Mouse (Mus musculus) neural tube, embryonic 11.5 days (tissue): ENCODE results near the gene Pcdh9. TPM values are rescaled to one million over a fixed set of nuclear protein-coding genes. Genes with fewer than 3 reads are reported as not detected.

ENCODE experiments used
- ATAC-seq: fragments of 200-750 bp; cut with Nextera tagmentation; 2 replicates; pipeline ENCODE4 v1.8.0; 2017; ENCODE audit warnings: moderate number of reproducible peaks, mild to moderate bottlenecking, moderate TSS enrichment, moderate library complexity; ENCODE audit not compliant: insufficient read depth, low FRiP score, low TSS enrichment
- DNase-seq: peaks from one replicate; pipeline ENCODE4 v3.0.0-alpha.2; 2015; ENCODE audit warnings: low spot score
- H3K27ac ChIP-seq: fragments of 300-500 bp; sonication (generic); 2 replicates; pipeline ENCODE4 v1.5.1; 2014; ENCODE audit warnings: low read depth, mild to moderate bottlenecking, low read length
- H3K27me3 ChIP-seq: fragments of 300-500 bp; sonication (generic); 2 replicates; pipeline ENCODE4 v1.6.1; 2014; ENCODE audit warnings: mild to moderate bottlenecking, low read length, mixed read lengths; ENCODE audit not compliant: control insufficient read depth, insufficient read depth
- H3K36me3 ChIP-seq: fragments of 300-500 bp; sonication (generic); 2 replicates; pipeline ENCODE4 v1.6.1; 2014; ENCODE audit warnings: mild to moderate bottlenecking, low read length, moderate library complexity, mixed read lengths; ENCODE audit not compliant: control insufficient read depth, insufficient read depth
- H3K4me1 ChIP-seq: fragments of 300-500 bp; sonication (generic); 2 replicates; pipeline ENCODE4 v1.6.1; 2014; ENCODE audit warnings: low read length, mixed read lengths; ENCODE audit not compliant: control insufficient read depth, insufficient read depth
- H3K4me2 ChIP-seq: fragments of 300-500 bp; sonication (generic); 2 replicates; pipeline ENCODE4 v1.6.1; 2014; ENCODE audit warnings: low read depth, mild to moderate bottlenecking, moderate library complexity
- H3K4me3 ChIP-seq: fragments of 300-500 bp; sonication (generic); 2 replicates; pipeline ENCODE4 v1.5.1; 2014; ENCODE audit warnings: low read depth, low read length
- H3K9ac ChIP-seq: fragments of 300-500 bp; sonication (generic); 2 replicates; pipeline ENCODE4 v1.6.1; 2014; ENCODE audit warnings: mild to moderate bottlenecking, low read length
- H3K9me3 ChIP-seq: fragments of 300-500 bp; sonication (generic); 2 replicates; pipeline ENCODE4 v1.6.1; 2016; ENCODE audit warnings: low read length; ENCODE audit not compliant: control insufficient read depth
- WGBS: fragments of 180-500 bp; shearing (Covaris S2); extraction: QIAGEN DNeasy Blood & Tissue Kit; methylation state at CpG from one replicate; pipeline ENCODE4 v1.1.7; 2014; 5-methylcytosine and 5-hydroxymethylcytosine counted together
- polyA plus RNA-seq: library from polyadenylated mRNA; unstranded; fragments of >200 nt; fragmentation: Nextera tagmentation; extraction: Ambion mirVana; gene quantifications from 2 replicates; pipeline ENCODE4 v1.2.1, GENCODE M21; 2014

Pcdh9 gene
- polyA plus RNA-seq, 1 experiment from 2014 or later: 48.6 TPM

GRCm38 (mm10) chr14:93516679-93517078 is 373.8 kb downstream of the Pcdh9 start:
- ATAC-seq (no peak), DNase-seq (no peak)
- Histone ChIP-seq H3K27ac (no peak overlapping the region), H3K27me3 (no peaks in the 10 kb centered on the region), H3K4me2 (no peak overlapping the region), H3K36me3 (no peaks in the 10 kb centered on the region), H3K9ac (no peak overlapping the region), H3K4me1 (no peaks in the 10 kb centered on the region), H3K9me3 (no peaks in the 10 kb centered on the region), H3K4me3 (no peak overlapping the region)
- 89% methylated on average over 3 of the region's 3 CpGs for WGBS

- Histone ChIP-seq H3K4me2 (no peak overlapping the region), H3K27me3 (no peaks in the 10 kb centered on the region), H3K4me1 (no peaks in the 10 kb centered on the region), H3K9ac (no peak overlapping the region), H3K36me3 (no peaks in the 10 kb centered on the region), H3K4me3 (no peak overlapping the region), H3K9me3 (no peaks in the 10 kb centered on the region), H3K27ac (no peak overlapping the region)
- DNase-seq (no peak), ATAC-seq (no peak)
Measured at GRCm38 (mm10) chr14:93506107-93506506, 384.4 kb downstream of the Pcdh9 start.

- H3K4me1 ChIP-seq: 0 out of 2 replicates have a peak, but pooled peaks cover 4% of the 10 kb centered on the region
- no peak overlapping the region for H3K27ac ChIP-seq
- H3K4me2 ChIP-seq: no peak overlapping the region
- H3K9me3 ChIP-seq: no peaks in the 10 kb centered on the region
- peak; percentile 57 for DNase-seq
- H3K4me3 ChIP-seq: no peak overlapping the region
- no peak overlapping the region for H3K9ac ChIP-seq
- 40% methylated on average over 13 of the region's 13 CpGs for WGBS
- H3K36me3 ChIP-seq: no peaks in the 10 kb centered on the region
- H3K27me3 ChIP-seq: no peaks in the 10 kb centered on the region
- ATAC-seq: peak; percentile 71; the same call in 1 of the 2 replicates
Measured at GRCm38 (mm10) chr14:93498813-93499690, 391.4 kb downstream of the Pcdh9 start.

- 72% methylated on average over 2 of the region's 2 CpGs for WGBS
- DNase-seq: no peak
- H3K27me3 ChIP-seq: no peaks in the 10 kb centered on the region
Measured at GRCm38 (mm10) chr14:93474991-93475390, 415.5 kb downstream of the Pcdh9 start.

GRCm38 (mm10) chr14:93472494-93472893 is 418.0 kb downstream of the Pcdh9 start:
- H3K9ac ChIP-seq: no peak overlapping the region
- H3K4me3 ChIP-seq: no peak overlapping the region
- ATAC-seq (peak; percentile 53; the same call in 1 of the 2 replicates), DNase-seq (peak; percentile 10)
- H3K4me1 ChIP-seq: no peaks in the 10 kb centered on the region
- WGBS: 78% methylated on average over 8 of the region's 8 CpGs
- H3K9me3 ChIP-seq: no peaks in the 10 kb centered on the region
- H3K27ac ChIP-seq: no peak overlapping the region
- no peaks in the 10 kb centered on the region for H3K36me3 ChIP-seq
- no peaks in the 10 kb centered on the region for H3K27me3 ChIP-seq
- no peak overlapping the region for H3K4me2 ChIP-seq

More at GRCm38 (mm10) chr14:93474991-93475390, 415.5 kb downstream of the Pcdh9 start:
- no peak for ATAC-seq
- H3K4me1 ChIP-seq: no peaks in the 10 kb centered on the region
- no peak overlapping the region for H3K4me2 ChIP-seq
- H3K4me3 ChIP-seq: no peak overlapping the region
- no peaks in the 10 kb centered on the region for H3K9me3 ChIP-seq
- no peaks in the 10 kb centered on the region for H3K36me3 ChIP-seq
- no peak overlapping the region for H3K9ac ChIP-seq
- H3K27ac ChIP-seq: no peak overlapping the region

DNA sequence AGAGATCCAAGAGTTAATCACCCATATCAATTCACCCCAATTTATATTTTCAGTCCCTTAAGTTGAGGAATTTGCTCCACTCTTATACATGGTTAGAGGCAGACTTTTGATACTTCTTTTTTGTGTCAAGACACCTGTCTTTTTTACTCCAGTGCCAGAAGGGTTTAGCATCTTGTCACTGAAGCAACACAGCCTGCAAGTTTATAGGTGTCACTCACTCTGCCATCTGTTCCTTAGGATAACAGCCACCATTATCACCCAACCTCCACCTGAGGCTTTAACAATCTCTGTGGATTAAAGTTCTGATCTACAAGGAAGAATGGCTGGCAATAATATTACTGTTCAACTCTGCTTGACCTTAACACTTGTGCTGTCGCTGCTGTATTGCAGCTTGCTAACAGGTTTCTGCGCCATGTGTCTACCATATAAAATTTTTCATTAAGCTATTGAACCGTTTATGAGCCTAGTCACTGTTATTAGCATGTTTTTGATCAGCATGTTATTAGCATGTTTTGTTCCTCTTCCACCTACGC is 427.1 kb downstream of the Pcdh9 start:
- no peak overlapping the region for H3K4me3 ChIP-seq
- no peak for DNase-seq
- H3K9ac ChIP-seq: no peak overlapping the region
- H3K36me3 ChIP-seq: no peaks in the 10 kb centered on the region
- H3K9me3 ChIP-seq: no peaks in the 10 kb centered on the region
- ATAC-seq: no peak
- no peaks in the 10 kb centered on the region for H3K4me1 ChIP-seq
- H3K27me3 ChIP-seq: no peaks in the 10 kb centered on the region
- WGBS: 88% methylated on average over 4 of the region's 4 CpGs
- H3K27ac ChIP-seq: no peak overlapping the region
- no peak overlapping the region for H3K4me2 ChIP-seq

GRCm38 (mm10) chr14:93450930-93451665 is 439.4 kb downstream of the Pcdh9 start:
- DNase-seq (no peak), ATAC-seq (no peak)
- no peaks in the 10 kb centered on the region for H3K4me1 ChIP-seq
- WGBS: 88% methylated on average over 5 of the region's 5 CpGs
- H3K27ac ChIP-seq: no peak overlapping the region
- H3K4me2 ChIP-seq: no peak overlapping the region
- no peak overlapping the region for H3K4me3 ChIP-seq
- H3K9me3 ChIP-seq: no peaks in the 10 kb centered on the region
- no peaks in the 10 kb centered on the region for H3K36me3 ChIP-seq
- no peaks in the 10 kb centered on the region for H3K27me3 ChIP-seq
- no peak overlapping the region for H3K9ac ChIP-seq

DNA sequence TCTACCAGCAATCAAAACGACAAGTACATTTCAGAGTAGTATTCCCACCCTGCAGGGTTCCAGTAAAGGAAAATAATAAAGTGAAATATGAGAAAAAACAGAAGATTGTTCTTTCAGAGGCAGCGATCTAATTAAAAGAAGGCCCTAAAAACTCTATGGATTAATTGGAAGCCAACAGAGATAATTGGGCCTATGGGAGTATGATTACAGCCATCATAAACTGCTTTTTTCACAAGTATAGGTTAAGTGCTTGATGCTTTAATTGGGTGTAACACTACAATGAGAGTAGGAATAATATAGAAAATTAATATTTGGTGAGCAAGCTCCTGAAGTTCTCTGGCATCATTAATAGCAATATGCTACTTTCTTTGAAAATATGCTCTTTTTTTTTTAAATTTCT is 448.6 kb downstream of the Pcdh9 start:
- Histone ChIP-seq H3K36me3 (no peaks in the 10 kb centered on the region), H3K27ac (no peak overlapping the region), H3K4me2 (no peak overlapping the region), H3K27me3 (no peaks in the 10 kb centered on the region), H3K4me1 (no peaks in the 10 kb centered on the region), H3K9ac (no peak overlapping the region), H3K4me3 (no peak overlapping the region), H3K9me3 (no peaks in the 10 kb centered on the region)
- WGBS: 84% methylated on average over 2 of the region's 2 CpGs
- DNase-seq: no peak
- no peak for ATAC-seq
